Mouse (Mus musculus) kidney, postnatal 0 days (tissue): ENCODE measurements around the gene Rere. TPM values are rescaled to one million over a fixed set of nuclear protein-coding genes. Genes with fewer than 3 reads are reported as not detected.
"Not testable (repeated sequence)": the region's sequence is repeated elsewhere in the genome, so short reads cannot be mapped to it uniquely, and the experiment has no call there.

Source experiments
- ATAC-seq: fragments of 200-750 bp; cut with Nextera tagmentation; replicated peaks from 2 replicates; pipeline ENCODE4 v1.8.0; 2017; ENCODE audit warnings: low read depth, moderate number of reproducible peaks, moderate TSS enrichment, moderate library complexity; ENCODE audit not compliant: low FRiP score
- DNase-seq: peaks from one replicate; pipeline ENCODE4 v3.0.0-alpha.2; 2016; ENCODE audit warnings: low spot score
- H3K27ac ChIP-seq: fragments of 300-500 bp; sonication (generic); 2 replicates; pipeline ENCODE4 v1.5.1; 2014; ENCODE audit warnings: mild to moderate bottlenecking
- H3K27me3 ChIP-seq: fragments of 300-500 bp; sonication (generic); 2 replicates; pipeline ENCODE4 v1.6.1; 2014; ENCODE audit warnings: low read length, mixed read lengths; ENCODE audit not compliant: insufficient read depth
- H3K36me3 ChIP-seq: fragments of 300-500 bp; sonication (generic); 2 replicates; pipeline ENCODE4 v1.6.1; 2014; ENCODE audit warnings: low read length, mixed read lengths; ENCODE audit not compliant: insufficient read depth
- H3K4me1 ChIP-seq: fragments of 300-500 bp; sonication (generic); replicated peaks from 2 replicates; pipeline ENCODE4 v1.6.1; 2014; ENCODE audit warnings: antibody characterized with exemption, low read length, mixed read lengths; ENCODE audit not compliant: insufficient read depth
- H3K4me2 ChIP-seq: fragments of 300-500 bp; sonication (generic); 2 replicates; pipeline ENCODE4 v1.6.1; 2014; ENCODE audit warnings: mild to moderate bottlenecking, low read length, moderate library complexity, mixed read lengths
- H3K4me3 ChIP-seq: fragments of 300-500 bp; sonication (generic); replicated peaks from 2 replicates; pipeline ENCODE4 v1.5.1; 2014; ENCODE audit warnings: low read depth, low read length
- H3K9ac ChIP-seq: fragments of 300-500 bp; sonication (generic); 2 replicates; pipeline ENCODE4 v1.6.1; 2014; ENCODE audit warnings: low read depth, low read length
- H3K9me3 ChIP-seq: fragments of 300-500 bp; sonication (generic); replicated peaks from 2 replicates; pipeline ENCODE4 v1.6.1; 2016; ENCODE audit warnings: low read length, inconsistent platforms, mixed read lengths
- CTCF ChIP-seq: IDR thresholded peaks from 2 replicates; pipeline ENCODE4 v1.5.1; 2016; ENCODE audit warnings: antibody characterized with exemption, low read depth, mild to moderate bottlenecking, moderate library complexity
- WGBS: fragments of 180-500 bp; shearing (Covaris S2); extraction: QIAGEN DNeasy Blood & Tissue Kit; methylation state at CpG from one replicate; pipeline ENCODE4 v1.1.7; 2014; 5-methylcytosine and 5-hydroxymethylcytosine counted together
- polyA plus RNA-seq: library from polyadenylated mRNA; unstranded; fragments of >200 nt; fragmentation: Nextera tagmentation; extraction: Ambion mirVana; gene quantifications from 2 replicates; pipeline ENCODE4 v1.2.1, GENCODE M21; 2015

Gene Rere
- polyA plus RNA-seq, 1 experiment from 2014 or later = 29.8 TPM

DNA sequence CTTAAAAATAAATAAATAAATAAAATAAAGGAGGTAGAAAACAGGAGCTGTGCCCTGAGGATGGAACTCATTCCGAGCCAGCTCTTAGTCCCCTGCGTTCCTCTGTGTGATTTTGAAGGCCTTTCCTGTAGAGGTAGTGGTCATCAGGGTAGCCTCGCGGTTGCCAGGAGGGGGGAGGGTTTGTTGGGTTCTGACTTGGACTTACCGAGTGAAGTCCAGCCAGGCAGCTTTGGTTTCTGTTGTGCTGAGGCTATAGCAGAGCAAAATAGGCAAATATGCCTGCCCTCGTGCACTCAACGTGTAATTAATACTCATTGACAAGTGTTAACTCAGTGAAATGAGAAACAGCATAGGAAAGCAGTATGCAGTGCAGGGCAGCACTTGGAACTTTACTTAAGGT is 262.8 kb downstream of the Rere start:
- 0 out of 2 replicates have a peak overlapping the region, but pooled peaks have one; percentile 54 for H3K27ac ChIP-seq
- no peak overlapping the region for H3K4me2 ChIP-seq
- no peaks in the 10 kb centered on the region for H3K9me3 ChIP-seq
- TF ChIP-seq CTCF = no peak
- H3K27me3 ChIP-seq = no peaks in the 10 kb centered on the region
- H3K9ac ChIP-seq = no peak overlapping the region
- 55% methylated on average over 7 of the region's 7 CpGs for WGBS
- ATAC-seq = no peak
- H3K36me3 ChIP-seq = 0 out of 2 replicates have a peak, but pooled peaks cover under 1% of the 10 kb centered on the region
- H3K4me1 ChIP-seq = peaks cover 8% of the 10 kb centered on the region; the same call in 1 of the 2 replicates
- no peak overlapping the region for H3K4me3 ChIP-seq
- DNase-seq = no peak

GRCm38 (mm10) chr4:150544652-150545258 is 263.3 kb downstream of the Rere start:
- DNase-seq (peak; percentile 49), ATAC-seq (no peak)
- no peaks in the 10 kb centered on the region for H3K36me3 ChIP-seq
- no peak overlapping the region for H3K4me3 ChIP-seq
- peaks cover 8% of the 10 kb centered on the region; the same call in 1 of the 2 replicates for H3K4me1 ChIP-seq
- 60% methylated on average over 10 of the region's 10 CpGs for WGBS
- H3K9ac ChIP-seq = no peak overlapping the region
- H3K27ac ChIP-seq = peak overlapping the region; percentile 54; the same call in 1 of the 2 replicates
- TF ChIP-seq CTCF = no peak
- no peaks in the 10 kb centered on the region for H3K27me3 ChIP-seq
- H3K4me2 ChIP-seq = no peak overlapping the region
- H3K9me3 ChIP-seq = no peaks in the 10 kb centered on the region

DNA sequence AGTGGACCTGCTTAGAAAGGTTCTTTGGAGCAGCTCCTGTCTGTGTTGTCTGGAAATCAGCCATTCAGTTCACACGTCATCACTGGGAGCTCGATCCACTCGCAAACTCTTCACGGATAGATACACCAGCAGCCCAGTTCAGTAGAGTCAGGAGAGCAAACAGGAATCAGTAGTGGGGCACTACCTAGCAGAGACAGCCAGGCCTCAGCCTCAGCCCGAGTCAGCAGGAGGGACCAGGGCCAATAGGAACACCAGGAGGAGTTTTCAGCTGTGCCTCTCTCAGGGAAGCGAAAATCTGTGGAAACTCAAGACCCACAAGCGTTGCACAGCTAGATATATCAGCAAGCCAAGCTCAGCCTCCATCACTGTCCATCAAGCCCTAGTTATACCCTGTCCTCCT is 264.3 kb downstream of the Rere start:
- Histone ChIP-seq H3K4me2 (no peak overlapping the region), H3K9ac (no peak overlapping the region), H3K27ac (no peak overlapping the region), H3K36me3 (0 out of 2 replicates have a peak, but pooled peaks cover 4% of the 10 kb centered on the region), H3K27me3 (no peaks in the 10 kb centered on the region), H3K4me1 (peaks cover 8% of the 10 kb centered on the region; the same call in 1 of the 2 replicates), H3K4me3 (no peak overlapping the region), H3K9me3 (no peaks in the 10 kb centered on the region)
- DNase-seq = no peak
- TF ChIP-seq CTCF = no peak
- ATAC-seq = no peak
- 91% methylated on average over 7 of the region's 7 CpGs for WGBS

- H3K9me3 ChIP-seq, H3K9ac ChIP-seq, H3K4me2 ChIP-seq, H3K36me3 ChIP-seq, ATAC-seq, H3K27ac ChIP-seq, H3K4me3 ChIP-seq, H3K4me1 ChIP-seq, H3K27me3 ChIP-seq, DNase-seq: not testable (repeated sequence)
- over 99% methylated on average over 4 of the region's 4 CpGs for WGBS
Measured at GRCm38 (mm10) chr4:150546296-150546695, 264.9 kb downstream of the Rere start.

DNA sequence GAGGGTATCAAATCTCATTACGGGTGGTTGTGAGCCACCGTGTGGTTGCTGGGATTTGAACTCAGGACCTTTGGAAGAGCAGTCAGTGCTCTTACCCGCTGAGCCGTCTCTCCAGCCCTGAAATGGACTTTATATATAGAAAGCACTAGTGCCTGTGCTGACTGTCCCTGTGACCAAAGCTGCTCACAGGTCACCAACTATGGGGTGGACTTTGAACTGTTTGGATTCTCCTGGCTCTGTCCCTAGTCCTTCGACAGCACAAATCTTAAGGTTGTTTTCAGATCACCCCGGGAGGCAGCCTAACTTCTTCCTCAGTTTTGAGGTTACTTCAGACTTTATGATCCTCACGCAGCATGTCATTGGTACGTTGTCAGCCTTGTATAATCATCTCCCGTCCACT is 267.9 kb downstream of the Rere start:
- Histone ChIP-seq H3K27me3 (no peaks in the 10 kb centered on the region), H3K4me2 (no peak overlapping the region), H3K9me3 (no peaks in the 10 kb centered on the region), H3K27ac (no peak overlapping the region), H3K4me3 (no peak overlapping the region), H3K36me3 (0 out of 2 replicates have a peak, but pooled peaks cover 4% of the 10 kb centered on the region), H3K4me1 (0 out of 2 replicates have a peak, but pooled peaks cover 4% of the 10 kb centered on the region), H3K9ac (no peak overlapping the region)
- TF ChIP-seq CTCF = no peak
- DNase-seq (no peak), ATAC-seq (no peak)
- 79% methylated on average over 9 of the region's 9 CpGs for WGBS

DNA sequence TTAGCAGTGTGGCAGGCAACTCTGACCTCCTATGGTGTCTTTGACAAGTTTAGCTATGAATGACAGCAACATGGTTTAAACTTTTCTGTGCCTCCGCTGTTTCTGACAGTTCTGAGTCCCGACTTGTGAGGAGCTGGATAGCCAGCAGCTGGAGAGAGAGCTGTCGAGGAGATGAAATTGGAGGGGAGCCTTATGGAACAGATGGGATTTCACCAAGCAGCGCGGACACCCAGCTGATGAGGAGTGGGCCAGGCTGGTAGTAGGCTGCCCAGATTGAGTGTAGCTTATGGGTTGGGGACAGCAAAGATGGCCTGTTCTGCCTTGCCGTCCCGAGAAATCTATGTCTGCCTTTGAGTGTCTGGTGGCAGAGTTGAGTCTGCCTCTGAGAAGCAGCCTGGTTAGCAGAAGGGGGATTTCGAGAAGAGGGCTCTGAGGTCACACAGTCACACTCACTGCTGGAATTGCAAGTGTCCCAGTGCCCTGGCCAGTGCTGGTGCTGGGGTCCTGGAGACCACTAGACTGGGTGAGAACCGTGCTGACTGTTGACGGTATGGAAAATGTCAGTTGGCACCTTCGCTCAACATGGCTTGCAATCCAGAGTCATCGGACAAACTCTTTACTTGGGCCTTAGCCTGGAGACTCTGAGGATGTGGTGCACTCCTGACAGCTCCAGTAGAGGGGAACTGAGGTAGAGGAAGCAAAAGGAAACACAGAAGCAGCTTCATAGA is 268.7 kb downstream of the Rere start:
- DNase-seq = no peak
- WGBS = 78% methylated on average over 12 of the region's 12 CpGs
- Histone ChIP-seq H3K36me3 (0 out of 2 replicates have a peak, but pooled peaks cover 4% of the 10 kb centered on the region), H3K9me3 (no peaks in the 10 kb centered on the region), H3K4me1 (no peaks in the 10 kb centered on the region), H3K4me2 (no peak overlapping the region), H3K9ac (no peak overlapping the region), H3K27me3 (no peaks in the 10 kb centered on the region), H3K27ac (no peak overlapping the region), H3K4me3 (no peak overlapping the region)
- TF ChIP-seq CTCF = no peak
- ATAC-seq = no peak
